Mouse (Mus musculus) hindbrain, embryonic 11.5 days (tissue): ENCODE measurements around the gene Cyp2u1. TPM values are rescaled to one million over a fixed set of nuclear protein-coding genes. Genes with fewer than 3 reads are reported as not detected.

Experiments
- ATAC-seq: fragments of 200-750 bp; cut with Nextera tagmentation; 2 replicates; pipeline ENCODE4 v1.8.0; 2017; ENCODE audit warnings: mild to moderate bottlenecking, moderate TSS enrichment, moderate library complexity; ENCODE audit not compliant: low FRiP score
- DNase-seq: peaks from one replicate; pipeline ENCODE4 v3.0.0-alpha.2; 2015; ENCODE audit warnings: low spot score
- H3K27ac ChIP-seq: fragments of 300-500 bp; sonication (generic); 2 replicates; pipeline ENCODE4 v1.5.1; 2014; ENCODE audit warnings: mild to moderate bottlenecking, low read depth, low read length
- H3K27me3 ChIP-seq: fragments of 300-500 bp; sonication (generic); 2 replicates; pipeline ENCODE4 v1.6.1; 2014; ENCODE audit warnings: mild to moderate bottlenecking, low read length, moderate library complexity, mixed read lengths; ENCODE audit not compliant: control insufficient read depth, insufficient read depth
- H3K36me3 ChIP-seq: fragments of 300-500 bp; sonication (generic); 2 replicates; pipeline ENCODE4 v1.6.1; 2014; ENCODE audit warnings: mild to moderate bottlenecking, low read length, moderate library complexity, mixed read lengths; ENCODE audit not compliant: control insufficient read depth, insufficient read depth
- H3K4me1 ChIP-seq: fragments of 300-500 bp; sonication (generic); replicated peaks from 2 replicates; pipeline ENCODE4 v1.6.1; 2014; ENCODE audit warnings: low read length, mixed read lengths; ENCODE audit not compliant: control insufficient read depth, insufficient read depth
- H3K4me2 ChIP-seq: fragments of 300-500 bp; sonication (generic); replicated peaks from 2 replicates; pipeline ENCODE4 v1.6.1; 2014; ENCODE audit warnings: mild to moderate bottlenecking, low read depth, low read length
- H3K4me3 ChIP-seq: fragments of 300-500 bp; sonication (generic); 2 replicates; pipeline ENCODE4 v1.5.1; 2014; ENCODE audit warnings: low read depth, low read length
- H3K9ac ChIP-seq: fragments of 300-500 bp; sonication (generic); 2 replicates; pipeline ENCODE4 v1.6.1; 2014; ENCODE audit warnings: low read depth, low read length
- H3K9me3 ChIP-seq: fragments of 300-500 bp; sonication (generic); 2 replicates; pipeline ENCODE4 v1.6.1; 2016; ENCODE audit warnings: low read length; ENCODE audit not compliant: control insufficient read depth
- WGBS: fragments of 180-500 bp; shearing (Covaris S2); extraction: QIAGEN DNeasy Blood & Tissue Kit; methylation state at CpG from one replicate; pipeline ENCODE4 v1.1.7; 2014; 5-methylcytosine and 5-hydroxymethylcytosine counted together
- polyA plus RNA-seq: library from polyadenylated mRNA; unstranded; fragments of >200 nt; fragmentation: Nextera tagmentation; extraction: Ambion mirVana; gene quantifications from 2 replicates; pipeline ENCODE4 v1.2.1, GENCODE M21; 2014

The Cyp2u1 gene
- polyA plus RNA-seq = 1.6 and 3.0 TPM in 2 replicates

- 1% methylated on average over 70 of the region's 71 CpGs for WGBS
- Histone ChIP-seq H3K4me3 (peak within 1 kb of the TSS; percentile 69), H3K4me1 (no peaks in the 10 kb centered on the region), H3K27ac (peak within 1 kb of the TSS; percentile 54), H3K9ac (peak within 1 kb of the TSS; percentile 79), H3K9me3 (no peaks in the 10 kb centered on the region), H3K27me3 (peaks cover 2% of the 10 kb centered on the region; the same call in 1 of the 2 replicates), H3K36me3 (no peaks in the 10 kb centered on the region), H3K4me2 (peak within 1 kb of the TSS; percentile 95)
- ATAC-seq (peak; percentile 98), DNase-seq (peak; percentile 90)
Observed at GRCm38 (mm10) chr3:131302452-131303319, at the start of gene Cyp2u1. Gene Cyp2u1 (minus strand): TSS chr3:131303227.

GRCm38 (mm10) chr3:131350539-131350938, 47.5 kb upstream of the Cyp2u1 start:
- Histone ChIP-seq H3K4me2 (no peak overlapping the region), H3K27me3 (no peaks in the 10 kb centered on the region), H3K9me3 (no peaks in the 10 kb centered on the region), H3K9ac (no peak overlapping the region), H3K36me3 (no peaks in the 10 kb centered on the region), H3K4me3 (no peak overlapping the region), H3K4me1 (no peaks in the 10 kb centered on the region), H3K27ac (no peak overlapping the region)
- ATAC-seq (no peak), DNase-seq (no peak)
- WGBS = 92% methylated on average over 7 of the region's 7 CpGs

DNA sequence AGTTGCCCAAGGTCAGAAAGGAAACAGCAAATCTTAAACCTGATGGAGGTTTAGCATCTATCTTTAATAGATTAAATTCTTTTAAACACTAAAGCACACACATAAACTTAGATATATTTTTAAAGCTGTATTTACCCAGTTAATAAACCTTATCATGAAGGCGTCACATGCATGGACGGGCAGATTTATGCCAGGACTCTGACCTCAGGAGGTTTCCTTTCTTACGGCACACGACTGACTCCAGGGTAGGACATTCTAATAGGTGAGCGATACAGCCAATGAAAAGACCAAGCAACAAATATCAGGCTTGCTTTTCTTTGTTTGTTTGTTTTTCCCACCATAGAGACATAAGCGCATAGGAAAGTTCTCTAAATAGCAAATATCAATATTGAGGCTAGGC, 46.0 kb upstream of the Cyp2u1 start:
- H3K9ac ChIP-seq = no peak overlapping the region

GRCm38 (mm10) chr3:131348579-131348950, 45.5 kb upstream of the Cyp2u1 start:
- DNase-seq (no peak), ATAC-seq (no peak)
- Histone ChIP-seq H3K9me3 (no peaks in the 10 kb centered on the region), H3K4me2 (no peak overlapping the region), H3K36me3 (no peaks in the 10 kb centered on the region), H3K27ac (no peak overlapping the region), H3K9ac (no peak overlapping the region), H3K4me3 (no peak overlapping the region), H3K4me1 (no peaks in the 10 kb centered on the region), H3K27me3 (no peaks in the 10 kb centered on the region)
- 85% methylated on average over 3 of the region's 3 CpGs for WGBS

More for the DNA sequence above, 46.0 kb upstream of the Cyp2u1 start:
- DNase-seq (no peak), ATAC-seq (no peak)
- H3K4me1 ChIP-seq = no peaks in the 10 kb centered on the region
- H3K4me2 ChIP-seq = no peak overlapping the region
- WGBS = 84% methylated on average over 6 of the region's 6 CpGs
- no peaks in the 10 kb centered on the region for H3K36me3 ChIP-seq
- H3K9me3 ChIP-seq = no peaks in the 10 kb centered on the region
- H3K27me3 ChIP-seq = no peaks in the 10 kb centered on the region
- no peak overlapping the region for H3K27ac ChIP-seq
- H3K4me3 ChIP-seq = no peak overlapping the region

- no peaks in the 10 kb centered on the region for H3K36me3 ChIP-seq
- no peaks in the 10 kb centered on the region for H3K9me3 ChIP-seq
- no peaks in the 10 kb centered on the region for H3K27me3 ChIP-seq
- ATAC-seq (no peak), DNase-seq (peak; percentile 31)
- H3K27ac ChIP-seq = no peak overlapping the region
- H3K9ac ChIP-seq = no peak overlapping the region
- WGBS = 59% methylated on average over 6 of the region's 6 CpGs
- no peak overlapping the region for H3K4me2 ChIP-seq
- H3K4me1 ChIP-seq = no peaks in the 10 kb centered on the region
- H3K4me3 ChIP-seq = no peak overlapping the region
Observed at GRCm38 (mm10) chr3:131347831-131348578, 45.0 kb upstream of the Cyp2u1 start.

DNA sequence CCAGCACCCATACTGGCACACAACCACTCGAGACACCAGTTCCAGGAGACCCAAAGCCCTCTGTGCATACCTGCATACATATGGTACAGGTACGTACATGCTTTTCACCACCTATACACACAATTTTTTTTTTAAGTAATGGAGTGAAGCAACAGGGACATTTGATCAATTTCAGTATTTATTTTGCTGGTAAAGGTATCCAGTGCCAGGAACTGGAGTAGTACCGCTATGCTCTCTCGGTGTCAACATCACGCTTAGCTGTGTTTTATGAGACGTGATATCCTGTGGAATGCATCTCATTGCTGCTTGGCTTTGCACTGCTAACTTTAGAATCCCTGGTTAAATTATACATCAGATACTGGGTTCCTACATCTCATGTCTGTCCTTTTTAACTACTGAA, 42.9 kb upstream of the Cyp2u1 start:
- H3K9me3 ChIP-seq = no peaks in the 10 kb centered on the region
- WGBS = 94% methylated on average over 6 of the region's 6 CpGs
- H3K36me3 ChIP-seq = no peaks in the 10 kb centered on the region
- H3K27ac ChIP-seq = no peak overlapping the region
- no peaks in the 10 kb centered on the region for H3K27me3 ChIP-seq
- no peak overlapping the region for H3K4me3 ChIP-seq
- ATAC-seq = no peak
- H3K4me1 ChIP-seq = no peaks in the 10 kb centered on the region
- no peak overlapping the region for H3K4me2 ChIP-seq
- no peak for DNase-seq
- H3K9ac ChIP-seq = no peak overlapping the region

DNA sequence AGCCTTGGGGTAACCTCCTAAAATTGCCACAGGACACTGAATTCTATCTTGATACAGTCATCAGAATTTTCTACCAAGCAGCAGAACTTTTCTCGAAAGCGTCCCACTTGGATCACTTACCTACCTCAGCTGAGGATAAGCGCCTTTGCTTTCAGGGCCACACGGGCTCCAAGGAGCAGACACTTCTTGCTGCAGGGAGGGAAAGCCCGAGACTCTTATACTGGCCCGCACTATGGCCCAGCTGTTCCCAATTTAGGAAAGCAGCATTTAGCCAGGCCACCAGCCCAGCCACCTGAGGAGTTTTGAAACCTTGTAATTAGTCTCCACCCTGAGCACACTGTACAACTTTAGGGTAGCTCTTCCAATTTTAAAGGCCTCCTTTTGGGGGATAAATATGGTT, 40.3 kb upstream of the Cyp2u1 start:
- H3K9me3 ChIP-seq = no peaks in the 10 kb centered on the region
- no peak overlapping the region for H3K27ac ChIP-seq

GRCm38 (mm10) chr3:131340885-131341284, 37.9 kb upstream of the Cyp2u1 start:
- Histone ChIP-seq H3K36me3 (no peaks in the 10 kb centered on the region), H3K4me1 (no peaks in the 10 kb centered on the region), H3K9me3 (no peaks in the 10 kb centered on the region), H3K9ac (no peak overlapping the region), H3K27me3 (no peaks in the 10 kb centered on the region), H3K27ac (no peak overlapping the region), H3K4me3 (no peak overlapping the region), H3K4me2 (no peak overlapping the region)
- ATAC-seq = no peak
- 73% methylated on average over 3 of the region's 3 CpGs for WGBS
- DNase-seq = no peak

More for the DNA sequence above, 40.3 kb upstream of the Cyp2u1 start:
- no peaks in the 10 kb centered on the region for H3K36me3 ChIP-seq
- H3K4me2 ChIP-seq = no peak overlapping the region
- DNase-seq (no peak), ATAC-seq (no peak)
- WGBS = 84% methylated on average over 6 of the region's 6 CpGs
- H3K4me3 ChIP-seq = no peak overlapping the region
- no peak overlapping the region for H3K9ac ChIP-seq
- no peaks in the 10 kb centered on the region for H3K27me3 ChIP-seq
- H3K4me1 ChIP-seq = no peaks in the 10 kb centered on the region
